Mouse (Mus musculus) hindbrain, embryonic 10.5 days (tissue): ENCODE data around the gene Mettl27. TPM values are rescaled to one million over a fixed set of nuclear protein-coding genes. Genes with fewer than 3 reads are reported as not detected.

Experiments
- DNase-seq: peaks from one replicate; pipeline ENCODE4 v3.0.0-alpha.2; 2017; ENCODE audit warnings: low spot score
- H3K27ac ChIP-seq: fragments of 300-500 bp; sonication (generic); 2 replicates; pipeline ENCODE4 v1.5.1; 2016; ENCODE audit warnings: mild to moderate bottlenecking, moderate library complexity
- H3K27me3 ChIP-seq: fragments of 300-500 bp; sonication (generic); 2 replicates; pipeline ENCODE4 v1.6.1; 2016; ENCODE audit warnings: mild to moderate bottlenecking; ENCODE audit not compliant: poor library complexity, insufficient read depth, severe bottlenecking
- H3K36me3 ChIP-seq: fragments of 300-500 bp; sonication (generic); 2 replicates; pipeline ENCODE4 v1.6.1; 2016; ENCODE audit warnings: mild to moderate bottlenecking, moderate library complexity
- H3K4me1 ChIP-seq: fragments of 300-500 bp; sonication (generic); replicated peaks from 2 replicates; pipeline ENCODE4 v1.6.1; 2016; ENCODE audit warnings: mild to moderate bottlenecking
- H3K4me3 ChIP-seq: fragments of 300-500 bp; sonication (generic); 2 replicates; pipeline ENCODE4 v1.5.1; 2016; ENCODE audit warnings: mild to moderate bottlenecking, moderate library complexity
- H3K9me3 ChIP-seq: fragments of 300-500 bp; sonication (generic); 2 replicates; pipeline ENCODE4 v1.6.1; 2016; ENCODE audit warnings: mild to moderate bottlenecking, moderate library complexity
- WGBS: fragments of 180-500 bp; shearing (Covaris S2); methylation state at CpG from one replicate; pipeline ENCODE4 v1.1.7; 2016; 5-methylcytosine and 5-hydroxymethylcytosine counted together
- polyA plus RNA-seq: library from polyadenylated mRNA; unstranded; fragments of >200 nt; fragmentation: Nextera tagmentation; extraction: Ambion mirVana; gene quantifications from 2 replicates; pipeline ENCODE4 v1.2.1, GENCODE M21; 2016

Gene Mettl27
- polyA plus RNA-seq, 1 experiment from 2014 or later = 12.6 TPM

GRCm38 (mm10) chr5:134983771-134984170 lies 51.6 kb downstream of the Mettl27 start:
- Histone ChIP-seq H3K4me3 (no peak overlapping the region), H3K9me3 (no peaks in the 10 kb centered on the region), H3K27me3 (peaks cover 51% of the 10 kb centered on the region), H3K4me1 (peaks cover 44% of the 10 kb centered on the region), H3K36me3 (no peaks in the 10 kb centered on the region), H3K27ac (peak overlapping the region; percentile 76)
- 9% methylated on average over 3 of the region's 3 CpGs for WGBS
- DNase-seq = peak; percentile 30

GRCm38 (mm10) chr5:134985633-134986297 lies 53.6 kb downstream of the Mettl27 start, which contains the start of gene Cldn3:
Gene Cldn3, plus strand, starts transcription at chr5:134986214.
- DNase-seq = peak; percentile 46
- Histone ChIP-seq H3K36me3 (no peaks in the 10 kb centered on the region), H3K27me3 (peaks cover 65% of the 10 kb centered on the region), H3K4me3 (peak within 1 kb of the TSS; percentile 42), H3K4me1 (peaks cover 44% of the 10 kb centered on the region), H3K9me3 (no peaks in the 10 kb centered on the region), H3K27ac (peak within 1 kb of the TSS; percentile 66)
- WGBS = under 1% methylated on average over 25 of the region's 25 CpGs

GRCm38 (mm10) chr5:134986298-134987268 lies 54.4 kb downstream of the Mettl27 start:
- WGBS = 3% methylated on average over 79 of the region's 79 CpGs
- H3K27me3 ChIP-seq = peaks cover 65% of the 10 kb centered on the region
- peaks cover 44% of the 10 kb centered on the region for H3K4me1 ChIP-seq
- H3K9me3 ChIP-seq = no peaks in the 10 kb centered on the region
- peak overlapping the region; percentile 42 for H3K4me3 ChIP-seq
- H3K36me3 ChIP-seq = no peaks in the 10 kb centered on the region
- peak overlapping the region; percentile 66 for H3K27ac ChIP-seq
- DNase-seq = peak; percentile 46

GRCm38 (mm10) chr5:134989166-134989565 lies 57.0 kb downstream of the Mettl27 start:
- Histone ChIP-seq H3K27ac (no peak overlapping the region), H3K4me1 (peaks cover 30% of the 10 kb centered on the region), H3K27me3 (peaks cover 59% of the 10 kb centered on the region), H3K36me3 (no peaks in the 10 kb centered on the region), H3K4me3 (no peak overlapping the region), H3K9me3 (no peaks in the 10 kb centered on the region)
- WGBS = 76% methylated on average over 11 of the region's 11 CpGs
- no peak for DNase-seq

GRCm38 (mm10) chr5:134989741-134990140 lies 57.6 kb downstream of the Mettl27 start:
- Histone ChIP-seq H3K27me3 (peaks cover 54% of the 10 kb centered on the region), H3K9me3 (no peaks in the 10 kb centered on the region), H3K36me3 (no peaks in the 10 kb centered on the region), H3K27ac (no peak overlapping the region), H3K4me3 (no peak overlapping the region), H3K4me1 (peaks cover 25% of the 10 kb centered on the region)
- WGBS = 70% methylated on average over 6 of the region's 6 CpGs
- no peak for DNase-seq

Other genes starting within 250 kb of the Mettl27 start
- 8.6 and 16.3 TPM in 2 replicates for gene Limk1, start 243.8 kb upstream of the Mettl27 start, polyA plus RNA-seq
- 1.2 and 2.3 TPM in 2 replicates for gene Eln, start 185.0 kb upstream of the Mettl27 start, polyA plus RNA-seq
- gene Tmem270, start 25.6 kb upstream of the Mettl27 start, polyA plus RNA-seq = not detected in 2 replicates
- gene Cldn13, start 16.8 kb upstream of the Mettl27 start, polyA plus RNA-seq = 2.8 and 3.9 TPM in 2 replicates
- 9.9 and 11.0 TPM in 2 replicates for gene Cldn4, start 14.6 kb downstream of the Mettl27 start, polyA plus RNA-seq
- gene Cldn3, start 53.8 kb downstream of the Mettl27 start, polyA plus RNA-seq = 7.9 and 16.3 TPM in 2 replicates
- gene Abhd11, start 76.8 kb downstream of the Mettl27 start, polyA plus RNA-seq = 42.2 and 43.6 TPM in 2 replicates
- 17.0 and 20.5 TPM in 2 replicates for gene Stx1a, start 91.1 kb downstream of the Mettl27 start, polyA plus RNA-seq
- gene Dnajc30, start 131.8 kb downstream of the Mettl27 start, polyA plus RNA-seq = 24.5 and 30.4 TPM in 2 replicates
- 155 and 160 TPM in 2 replicates for gene Bud23, start 132.6 kb downstream of the Mettl27 start, polyA plus RNA-seq
- 8.6 and 19.2 TPM in 2 replicates for gene Vps37d, start 145.9 kb downstream of the Mettl27 start, polyA plus RNA-seq
- 1.7 and 2.8 TPM in 2 replicates for gene Mlxipl, start 157.5 kb downstream of the Mettl27 start, polyA plus RNA-seq
- gene Tbl2, start 217.3 kb downstream of the Mettl27 start, polyA plus RNA-seq = 20.0 and 23.7 TPM in 2 replicates
- 45.7 and 46.1 TPM in 2 replicates for gene Bcl7b, start 235.9 kb downstream of the Mettl27 start, polyA plus RNA-seq